Mouse (Mus musculus): ENCODE results near the gene Slc28a3. TPM values are rescaled to one million over a fixed set of nuclear protein-coding genes. Genes with fewer than 3 reads are reported as not detected.

Gene Slc28a3
- polyA plus RNA-seq, 1 experiment = 0.12 TPM

- no peak for DNase-seq (ENCODE audit: low read depth in 1 of 2, low spot score in 2 of 2)
- WGBS = 82% methylated on average over 3 of the region's 3 CpGs
- no peak overlapping the region for H3K4me3 ChIP-seq (ENCODE audit: extremely low read depth, insufficient read depth, insufficient read length)
- H3K27me3 ChIP-seq (ENCODE audit: control insufficient read depth, insufficient read depth, low read length) = peaks cover 11% of the 10 kb centered on the region; the same call in 1 of the 2 replicates
- TF ChIP-seq CTCF (IDR thresholded peaks at IDR 0.05; ENCODE audit: extremely low read depth, insufficient read depth, insufficient read length, insufficient replicate concordance) = no peak
- no peak for TF ChIP-seq POLR2A (IDR thresholded peaks at IDR 0.05; ENCODE audit: low read depth, low read length)
- H3K27ac ChIP-seq (ENCODE audit: insufficient read depth, low read length) = no peak overlapping the region
- no peaks in the 10 kb centered on the region for H3K4me1 ChIP-seq (ENCODE audit: control insufficient read depth, insufficient read depth, insufficient read length)
- H3K36me3 ChIP-seq (ENCODE audit: control insufficient read depth, insufficient read depth, low read length) = no peaks in the 10 kb centered on the region
These were observed 86.1 kb downstream of the Slc28a3 start for GRCm38 (mm10) chr13:58524581-58524980.

GRCm38 (mm10) chr13:58523761-58524117 lies 86.9 kb downstream of the Slc28a3 start:
- no peak overlapping the region for H3K27ac ChIP-seq (ENCODE audit: insufficient read depth, low read length)
- 53% methylated on average over 7 of the region's 7 CpGs for whole genome bisulfite sequencing
- DNase-seq (ENCODE audit: low read depth in 1 of 2, low spot score in 2 of 2) = no peak
- H3K27me3 ChIP-seq (ENCODE audit: control insufficient read depth, insufficient read depth, low read length) = peaks cover 11% of the 10 kb centered on the region; the same call in 1 of the 2 replicates
- H3K4me3 ChIP-seq (ENCODE audit: extremely low read depth, insufficient read depth, insufficient read length) = no peak overlapping the region
- TF ChIP-seq CTCF (IDR thresholded peaks at IDR 0.05; ENCODE audit: extremely low read depth, insufficient read depth, insufficient read length, insufficient replicate concordance) (no peak), POLR2A (IDR thresholded peaks at IDR 0.05; ENCODE audit: low read depth, low read length) (no peak)
- no peaks in the 10 kb centered on the region for H3K36me3 ChIP-seq (ENCODE audit: control insufficient read depth, insufficient read depth, low read length)
- no peaks in the 10 kb centered on the region for H3K4me1 ChIP-seq (ENCODE audit: control insufficient read depth, insufficient read depth, insufficient read length)

- H3K27ac ChIP-seq (ENCODE audit: insufficient read depth, low read length) = no peak overlapping the region
- no peaks in the 10 kb centered on the region for H3K36me3 ChIP-seq (ENCODE audit: control insufficient read depth, insufficient read depth, low read length)
- no peak overlapping the region for H3K4me3 ChIP-seq (ENCODE audit: extremely low read depth, insufficient read depth, insufficient read length)
- no peaks in the 10 kb centered on the region for H3K4me1 ChIP-seq (ENCODE audit: control insufficient read depth, insufficient read depth, insufficient read length)
- DNase-seq (ENCODE audit: low read depth in 1 of 2, low spot score in 2 of 2) = no peak
- H3K27me3 ChIP-seq (ENCODE audit: control insufficient read depth, insufficient read depth, low read length) = peaks cover 11% of the 10 kb centered on the region; the same call in 1 of the 2 replicates
- WGBS = 13% methylated on average over 20 of the region's 20 CpGs
- TF ChIP-seq CTCF (IDR thresholded peaks at IDR 0.05; ENCODE audit: extremely low read depth, insufficient read depth, insufficient read length, insufficient replicate concordance) = no peak
- TF ChIP-seq POLR2A (IDR thresholded peaks at IDR 0.05; ENCODE audit: low read depth, low read length) = no peak
These were observed 87.5 kb downstream of the Slc28a3 start for GRCm38 (mm10) chr13:58523011-58523760.

- TF ChIP-seq CTCF (IDR thresholded peaks at IDR 0.05; ENCODE audit: extremely low read depth, insufficient read depth, insufficient read length, insufficient replicate concordance) (no peak), POLR2A (IDR thresholded peaks at IDR 0.05; ENCODE audit: low read depth, low read length) (no peak)
- Histone ChIP-seq H3K4me3 (ENCODE audit: extremely low read depth, insufficient read depth, insufficient read length) (no peak overlapping the region), H3K4me1 (ENCODE audit: control insufficient read depth, insufficient read depth, insufficient read length) (no peaks in the 10 kb centered on the region), H3K36me3 (ENCODE audit: control insufficient read depth, insufficient read depth, low read length) (no peaks in the 10 kb centered on the region), H3K27me3 (ENCODE audit: control insufficient read depth, insufficient read depth, low read length) (peaks cover 11% of the 10 kb centered on the region; the same call in 1 of the 2 replicates), H3K27ac (ENCODE audit: insufficient read depth, low read length) (no peak overlapping the region)
- no peak for DNase-seq (ENCODE audit: low read depth in 1 of 2, low spot score in 2 of 2)
- WGBS = 81% methylated on average over 9 of the region's 9 CpGs
These were observed 89.2 kb downstream of the Slc28a3 start for GRCm38 (mm10) chr13:58521331-58522030.

- H3K4me1 ChIP-seq (ENCODE audit: control insufficient read depth, insufficient read depth, insufficient read length) = no peaks in the 10 kb centered on the region
- WGBS = 69% methylated on average over 7 of the region's 7 CpGs
- no peak overlapping the region for H3K27ac ChIP-seq (ENCODE audit: insufficient read depth, low read length)
- H3K36me3 ChIP-seq (ENCODE audit: control insufficient read depth, insufficient read depth, low read length) = no peaks in the 10 kb centered on the region
- no peak overlapping the region for H3K4me3 ChIP-seq (ENCODE audit: extremely low read depth, insufficient read depth, insufficient read length)
- no peak for DNase-seq (ENCODE audit: low read depth in 1 of 2, low spot score in 2 of 2)
- TF ChIP-seq CTCF (IDR thresholded peaks at IDR 0.05; ENCODE audit: extremely low read depth, insufficient read depth, insufficient read length, insufficient replicate concordance) = no peak
- no peak for TF ChIP-seq POLR2A (IDR thresholded peaks at IDR 0.05; ENCODE audit: low read depth, low read length)
- peaks cover 11% of the 10 kb centered on the region; the same call in 1 of the 2 replicates for H3K27me3 ChIP-seq (ENCODE audit: control insufficient read depth, insufficient read depth, low read length)
These were observed 89.9 kb downstream of the Slc28a3 start for GRCm38 (mm10) chr13:58520580-58521330.

GRCm38 (mm10) chr13:58520028-58520427 lies 90.6 kb downstream of the Slc28a3 start:
- Histone ChIP-seq H3K4me1 (ENCODE audit: control insufficient read depth, insufficient read depth, insufficient read length) (no peaks in the 10 kb centered on the region), H3K36me3 (ENCODE audit: control insufficient read depth, insufficient read depth, low read length) (no peaks in the 10 kb centered on the region), H3K27me3 (ENCODE audit: control insufficient read depth, insufficient read depth, low read length) (peaks cover 11% of the 10 kb centered on the region; the same call in 1 of the 2 replicates), H3K27ac (ENCODE audit: insufficient read depth, low read length) (no peak overlapping the region), H3K4me3 (ENCODE audit: extremely low read depth, insufficient read depth, insufficient read length) (no peak overlapping the region)
- DNase-seq (ENCODE audit: low read depth in 1 of 2, low spot score in 2 of 2) = no peak
- 82% methylated on average over 9 of the region's 9 CpGs for WGBS
- TF ChIP-seq CTCF (IDR thresholded peaks at IDR 0.05; ENCODE audit: extremely low read depth, insufficient read depth, insufficient read length, insufficient replicate concordance) = no peak
